Mouse (Mus musculus): Measurements from ENCODE around the gene Tdp1.

GRCm38 (mm10) chr12:99849996-99850395 is 34.3 kb upstream of the Tdp1 start:
- no peak for TF ChIP-seq CTCF (IDR thresholded peaks at IDR 0.05; ENCODE audit: extremely low read depth, insufficient read depth, low read length)
- no peak for TF ChIP-seq POLR2A (IDR thresholded peaks at IDR 0.05; ENCODE audit: extremely low read depth, insufficient read depth, low read length)

Measured in cortical plate, adult 2 months (tissue).